Mouse (Mus musculus): ENCODE measurements around the gene Gm20388.

GRCm38 (mm10) chr8:123404521-123404920 is 3493.9 kb downstream of the Gm20388 start:
- no peak for TF ChIP-seq CTCF (IDR thresholded peaks at IDR 0.05; ENCODE audit: low read depth, low read length)
- TF ChIP-seq POLR2A (IDR thresholded peaks at IDR 0.05; ENCODE audit: insufficient read depth, low read length), result no peak

All from ES-Bruce4 (cell line).